Mouse (Mus musculus) heart, postnatal 4 days (tissue): ENCODE data around the gene Ptgr2. TPM values are rescaled to one million over a fixed set of nuclear protein-coding genes. Genes with fewer than 3 reads are reported as not detected.
"Not testable (repeated sequence)": the region's sequence is repeated elsewhere in the genome, so short reads cannot be mapped to it uniquely, and the experiment has no call there.

Experiments used
- DNase-seq: peaks from one replicate; pipeline ENCODE4 v3.0.0; 2021
- total RNA-seq, 2 experiments: library from RNA; stranded (reverse); gene quantifications; 2 replicates each; pipeline ENCODE4 v1.2.3; 2021

Gene Ptgr2
- total RNA-seq, 2 experiments from 2014 or later: 127 to 132 TPM

DNA sequence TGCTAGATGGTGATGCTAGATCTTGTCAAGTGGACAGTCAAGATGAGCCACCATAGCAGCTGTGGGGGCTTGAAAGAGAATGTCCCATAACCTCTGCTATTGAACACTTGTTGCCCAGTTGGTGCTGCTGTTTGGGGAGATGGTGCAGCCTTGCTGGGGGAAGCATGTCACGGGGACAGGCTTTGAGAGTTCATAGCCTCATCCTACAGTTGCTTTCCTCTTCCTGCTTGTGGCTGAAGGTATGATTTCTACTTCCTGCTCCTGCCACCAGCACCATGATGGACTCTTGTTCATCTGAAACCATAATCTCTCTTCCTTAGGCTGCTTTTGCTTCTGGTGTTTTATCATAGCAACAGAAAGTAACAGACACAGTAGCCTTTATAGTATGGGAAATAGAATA is 19.5 kb downstream of the Ptgr2 start:
- DNase-seq: no peak

DNA sequence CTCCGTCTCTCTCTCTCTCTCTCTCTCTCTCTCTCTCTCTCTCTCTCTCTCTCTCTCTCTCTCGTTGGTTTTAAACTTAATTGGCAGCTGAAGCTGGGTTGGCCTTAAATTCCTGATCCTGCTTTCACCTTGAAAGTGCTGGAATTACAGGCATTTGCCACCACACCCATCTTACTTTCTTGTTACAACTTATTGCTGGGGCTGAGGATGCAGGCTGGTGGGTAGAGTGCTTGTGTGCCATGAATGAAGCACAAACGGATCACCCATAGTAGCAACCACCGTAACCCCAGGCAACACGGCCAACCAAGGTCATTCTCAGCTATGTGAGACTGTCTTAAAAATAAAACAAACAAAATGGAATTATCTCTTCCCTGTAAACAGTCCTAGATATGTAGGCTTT is 26.3 kb downstream of the Ptgr2 start:
- DNase-seq: no peak

DNA sequence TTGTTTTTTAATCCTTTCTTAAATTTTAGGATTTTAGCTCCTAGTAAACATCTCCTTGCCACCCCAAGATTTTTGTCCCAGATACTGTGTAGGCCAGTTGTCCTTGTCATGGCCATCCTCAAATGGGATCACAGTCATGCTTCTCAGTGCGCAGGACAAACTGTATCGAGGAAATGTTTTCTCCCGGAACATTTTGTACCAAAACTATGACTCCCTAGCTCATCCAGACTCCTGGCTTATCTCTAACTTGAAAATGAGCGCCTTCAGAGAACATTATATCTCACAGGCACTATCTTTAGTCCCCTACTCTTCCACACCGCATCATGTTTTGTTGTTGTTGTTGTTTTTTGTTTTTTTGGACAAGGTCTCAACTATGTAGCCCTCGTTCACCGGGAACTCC is 31.0 kb downstream of the Ptgr2 start:
- no peak for DNase-seq

DNA sequence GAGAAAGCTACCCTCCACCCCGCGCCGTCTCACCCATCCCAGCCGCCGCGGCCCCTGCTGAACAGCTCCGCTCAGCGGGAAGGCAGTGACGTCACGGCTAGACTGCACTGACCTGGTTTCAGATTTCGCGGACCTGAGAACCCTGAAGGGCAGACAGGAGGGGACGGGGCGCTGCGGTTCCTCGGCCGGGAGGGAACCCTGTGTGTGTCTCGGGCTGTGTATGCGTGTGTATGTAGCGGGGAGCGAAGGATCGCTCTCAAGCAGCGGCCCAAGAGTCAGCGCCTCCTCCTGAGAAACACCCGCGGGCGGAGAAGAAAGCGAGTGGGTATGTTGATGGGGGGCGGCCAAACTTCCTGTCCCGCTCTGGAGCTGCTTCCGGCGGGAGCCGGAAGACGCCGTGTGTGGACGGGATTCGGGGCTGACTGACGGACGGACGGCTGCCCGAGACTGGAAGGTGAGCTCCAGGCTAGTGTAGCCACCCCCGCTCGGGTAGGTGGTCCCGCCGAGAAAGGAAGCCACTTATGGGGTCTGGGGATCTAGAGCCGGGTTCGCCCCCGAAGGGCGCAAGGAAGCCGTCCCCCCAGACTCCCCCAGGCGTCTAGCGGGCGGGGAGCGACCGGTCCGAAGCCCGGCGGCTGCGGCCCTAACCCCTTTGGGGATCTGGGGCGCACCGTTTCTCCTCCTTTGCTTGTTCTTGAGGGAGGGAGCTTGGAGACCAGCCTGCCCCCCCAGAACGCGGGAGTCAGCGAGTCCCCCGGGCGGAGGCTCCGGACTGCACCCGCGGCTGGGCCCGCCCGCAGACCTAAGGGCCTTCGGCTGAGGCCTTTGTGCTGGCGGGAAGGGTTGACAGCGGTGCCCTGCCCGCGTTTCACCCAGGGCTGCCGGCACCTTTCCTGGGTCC is 31.9 kb downstream of the Ptgr2 start, which contains the start of gene Zfp410:
Gene Zfp410 (plus strand): TSS at position 132 of the 901 bp plus-strand sequence.
- DNase-seq: peak; percentile 90

DNA sequence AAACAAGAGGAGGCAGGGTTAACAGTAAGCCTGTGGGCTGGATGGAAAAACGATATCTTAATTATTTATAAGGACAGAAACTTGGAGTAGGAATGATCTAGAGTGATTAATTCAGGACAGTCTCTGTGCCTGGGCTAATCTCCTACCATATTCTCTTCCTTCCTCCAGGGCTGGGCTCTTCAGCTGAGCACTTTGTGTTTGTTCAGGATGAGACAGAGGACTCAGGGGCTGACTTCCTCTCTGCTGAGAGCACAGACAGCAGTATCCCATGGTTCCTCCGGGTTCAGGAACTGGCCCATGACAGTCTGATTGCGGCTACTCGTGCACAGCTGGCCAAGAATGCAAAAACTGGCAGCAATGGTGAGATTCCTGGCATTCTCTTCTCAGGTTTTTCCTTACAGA is 42.1 kb downstream of the Ptgr2 start:
- peak; percentile 64 for DNase-seq

DNA sequence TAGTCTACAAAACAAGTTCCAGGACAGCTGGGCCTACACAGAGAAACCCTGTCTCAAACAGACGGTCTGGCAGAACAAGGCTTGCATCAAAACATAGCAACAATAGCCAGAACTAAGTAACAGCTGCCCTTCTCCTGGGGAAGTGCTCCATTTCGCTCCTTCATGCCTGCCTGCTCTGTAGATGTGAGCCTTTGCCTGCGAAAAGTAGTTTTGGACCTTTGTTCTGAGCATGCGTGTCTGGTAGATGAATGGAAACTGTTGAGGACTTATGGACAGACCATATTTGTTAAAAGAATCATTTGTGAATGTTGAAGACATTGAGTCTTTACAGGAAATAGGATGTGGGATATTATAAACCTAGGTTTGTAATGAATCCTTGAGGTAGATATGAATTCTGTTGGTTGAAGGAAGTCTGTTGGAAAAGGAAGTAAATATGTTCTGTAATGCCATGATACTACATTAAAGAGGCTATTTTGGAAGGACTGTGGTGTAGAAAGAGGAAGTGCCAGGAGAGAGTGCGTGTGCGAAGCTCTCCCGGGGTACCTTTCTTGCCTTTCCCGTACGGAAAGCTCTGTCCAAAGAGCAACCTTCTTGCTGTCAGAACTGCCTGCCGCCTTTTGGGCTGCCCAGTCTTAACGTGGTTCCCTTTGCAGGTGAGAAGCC is 52.1 kb downstream of the Ptgr2 start:
- no peak for DNase-seq

DNA sequence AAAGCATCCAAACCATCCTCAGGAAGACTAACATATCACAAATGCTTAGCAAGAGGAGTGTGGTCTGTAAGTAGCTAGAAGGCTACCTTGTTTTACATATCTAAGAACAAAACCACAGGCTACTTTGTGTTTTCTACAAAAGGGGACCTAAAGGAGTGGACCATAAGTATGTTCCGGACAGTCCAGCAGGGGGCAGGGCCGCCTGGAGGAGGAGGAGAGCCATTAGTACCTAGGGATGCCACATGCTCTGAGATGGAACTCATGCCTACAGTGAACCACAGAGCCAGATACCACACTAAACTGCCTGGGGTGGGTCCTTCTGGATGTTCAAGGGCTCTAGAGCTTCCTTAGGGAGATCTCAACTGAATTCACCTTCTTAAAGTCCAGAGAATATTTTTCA is 62.2 kb downstream of the Ptgr2 start:
- peak; percentile 50 for DNase-seq

DNA sequence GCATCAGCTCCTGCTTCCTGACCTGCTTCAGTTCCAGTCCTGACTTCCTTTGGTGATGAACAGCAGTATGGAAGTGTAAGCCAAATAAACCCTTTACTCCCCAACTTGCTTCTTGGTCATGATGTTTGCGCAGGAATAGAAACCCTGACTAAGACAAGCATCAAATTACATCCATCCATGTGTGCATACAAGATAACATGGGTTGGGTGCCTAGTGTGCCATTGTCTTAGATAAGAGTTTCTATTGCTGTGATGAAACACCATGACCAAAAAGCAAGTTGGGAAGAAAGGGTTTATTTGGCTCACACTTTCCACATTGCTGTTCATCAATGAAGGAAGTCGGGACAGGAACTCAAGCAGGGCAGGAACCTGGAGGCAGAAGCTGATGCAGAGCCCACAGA is 73.7 kb downstream of the Ptgr2 start:
- DNase-seq: not testable (repeated sequence)

DNA sequence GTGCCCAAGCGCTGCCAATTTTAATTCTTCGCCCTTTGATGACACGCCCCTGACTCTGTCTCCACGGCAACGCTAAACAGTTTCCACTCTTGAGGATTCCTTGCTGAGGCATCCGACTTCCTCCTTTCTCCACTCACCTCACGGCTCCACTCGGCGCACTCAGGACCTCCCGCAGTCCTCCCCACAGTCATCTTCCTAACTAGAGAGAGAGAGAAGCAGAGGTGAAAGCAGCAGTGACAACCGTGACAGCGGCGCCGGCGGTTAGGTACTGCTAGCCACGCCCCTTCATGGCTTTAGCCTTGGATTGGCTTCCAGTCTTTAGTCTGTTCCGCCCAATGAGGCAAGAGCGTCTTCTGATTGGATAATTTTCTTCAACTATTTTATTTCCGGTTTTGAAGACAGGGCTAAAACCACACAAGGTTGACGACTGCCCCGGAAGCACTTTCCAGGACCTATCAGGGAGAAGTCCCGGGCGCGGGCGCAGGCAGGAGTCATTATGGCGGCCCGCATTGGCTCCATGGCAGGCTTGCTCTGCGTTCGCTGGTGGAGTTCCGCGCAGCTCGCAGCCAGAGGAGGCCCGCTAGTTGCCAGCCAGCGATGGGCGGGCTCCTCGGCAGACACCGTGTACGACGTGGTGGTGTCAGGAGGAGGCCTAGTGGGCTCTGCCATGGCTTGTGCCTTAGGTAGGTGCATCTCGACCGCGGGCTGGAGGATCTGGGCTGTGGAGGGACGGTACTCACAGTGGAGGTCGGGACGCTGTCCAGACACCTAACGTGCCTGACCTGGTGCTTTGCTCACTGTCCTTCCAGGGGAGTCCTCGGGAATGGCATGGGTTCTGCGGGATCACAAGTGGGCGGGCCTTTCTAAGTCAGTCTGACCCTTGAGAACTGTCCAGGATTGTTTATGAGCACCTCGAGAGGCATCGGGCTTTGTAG is 76.8 kb downstream of the Ptgr2 start, which contains the start of the genes Coq6 and Fam161b:
Gene Coq6 (plus strand): TSS at position 103 of the 935 bp plus-strand sequence.
Gene Fam161b (minus strand): TSS at position 279 of the 935 bp plus-strand sequence.
- DNase-seq: peak; percentile 94

DNA sequence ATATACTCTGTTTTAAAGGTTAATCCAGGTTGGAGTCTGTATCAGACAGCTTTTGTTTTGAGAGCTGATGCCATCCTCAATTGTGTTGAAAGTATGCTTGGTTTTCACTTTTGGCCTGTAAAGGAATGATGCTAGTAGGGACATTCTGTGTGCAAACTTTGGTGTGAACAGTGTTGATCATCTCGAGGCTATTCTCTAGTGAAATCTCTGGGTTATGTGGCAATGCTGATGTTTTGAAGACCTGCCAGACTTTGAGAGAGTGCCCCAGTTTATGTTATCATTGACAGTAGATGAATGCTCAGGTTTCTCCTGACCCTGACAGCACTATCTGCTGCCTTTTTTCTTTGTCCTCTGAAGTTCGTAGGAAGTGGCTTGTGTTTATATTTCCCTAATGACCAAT is 77.8 kb downstream of the Ptgr2 start:
- no peak for DNase-seq

DNA sequence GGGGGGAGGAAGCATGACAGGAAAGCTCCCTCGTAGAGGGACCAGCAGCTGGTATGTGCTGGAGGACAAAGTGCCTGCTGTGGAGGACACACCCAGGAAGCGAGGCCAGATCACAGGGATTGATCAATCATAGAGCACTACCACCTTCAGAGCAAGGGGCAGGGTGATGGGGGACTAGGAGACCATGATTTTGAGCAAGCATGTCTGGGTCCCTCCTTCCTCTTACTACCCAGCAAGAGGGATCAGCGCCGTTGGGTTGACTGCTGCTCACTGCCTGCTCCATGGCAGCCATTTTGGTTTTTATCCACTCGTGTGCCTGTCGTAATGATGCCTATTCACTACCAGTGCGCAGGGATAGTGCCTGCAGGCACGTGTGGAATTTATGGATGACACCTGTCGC is 79.3 kb downstream of the Ptgr2 start:
- no peak for DNase-seq

DNA sequence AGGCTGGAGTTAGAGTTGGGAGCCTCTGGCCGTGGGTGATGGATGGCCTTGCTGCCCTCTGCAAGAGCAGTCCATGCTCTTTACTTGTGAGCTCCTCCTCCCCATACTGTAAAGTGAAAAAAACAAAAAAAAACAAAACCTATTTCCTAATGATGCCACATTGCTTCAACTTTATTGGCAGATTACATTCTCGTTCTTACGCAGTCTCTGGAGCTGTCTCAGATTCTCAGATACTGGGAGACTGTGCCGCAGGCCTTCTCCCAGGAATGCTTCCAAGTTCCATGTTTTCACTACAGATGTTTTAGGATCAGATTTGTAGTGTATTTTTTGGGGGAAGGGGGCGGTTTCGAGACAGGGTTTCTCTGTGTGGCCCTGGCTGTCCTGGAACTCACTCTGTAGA is 80.1 kb downstream of the Ptgr2 start:
- DNase-seq: no peak

Other genes starting within 250 kb of the Ptgr2 start
- 1 to 10 TPM; 1.3 to 1.5 TPM for gene Acot4, start 246.9 kb upstream of the Ptgr2 start, total RNA-seq
- not detected for gene Gm49366, start 246.3 kb upstream of the Ptgr2 start, total RNA-seq
- 1 to 10 TPM; 2.2 to 2.5 TPM for gene Acot3, start 233.1 kb upstream of the Ptgr2 start, total RNA-seq
- gene Acot5, start 215.9 kb upstream of the Ptgr2 start, total RNA-seq: under 1 TPM in 1 of 2 experiments, not detected in 1; 0.21 TPM
- 1 to 10 TPM; 2.9 to 3.4 TPM for gene Acot6, start 184.6 kb upstream of the Ptgr2 start, total RNA-seq
- gene Dnal1, start 170.9 kb upstream of the Ptgr2 start, total RNA-seq: 10 to 100 TPM in 1 of 2 experiments, 1 to 10 TPM in 1; 9.2 to 12.3 TPM
- gene Pnma1, start 136.7 kb upstream of the Ptgr2 start, total RNA-seq: under 1 TPM; 0.54 to 0.62 TPM
- 10 to 100 TPM; 18.5 to 18.6 TPM for gene Elmsan1, start 66.4 kb upstream of the Ptgr2 start, total RNA-seq
- 10 to 100 TPM; 37.3 to 38.1 TPM for gene Zfp410, start 31.6 kb downstream of the Ptgr2 start, total RNA-seq
- gene Coq6, start 76.4 kb downstream of the Ptgr2 start, total RNA-seq: 10 to 100 TPM; 91.6 to 94.9 TPM
- 1 to 10 TPM; 4.0 to 4.3 TPM for gene Fam161b, start 76.6 kb downstream of the Ptgr2 start, total RNA-seq
- gene Entpd5, start 123.8 kb downstream of the Ptgr2 start, total RNA-seq: 10 to 100 TPM; 45.8 to 46.0 TPM
- gene Bbof1, start 123.8 kb downstream of the Ptgr2 start, total RNA-seq: 1 to 10 TPM; 2.5 to 3.0 TPM
- 10 to 100 TPM; 11.3 to 13.5 TPM for gene Rnf113a2, start 132.0 kb downstream of the Ptgr2 start, total RNA-seq
- gene Aldh6a1, start 165.8 kb downstream of the Ptgr2 start, total RNA-seq: 10 to 100 TPM; 44.4 to 46.2 TPM
- gene Lin52, start 166.2 kb downstream of the Ptgr2 start, total RNA-seq: 1 to 10 TPM; 7.2 to 7.9 TPM